Mouse (Mus musculus) liver, embryonic 16.5 days (tissue): ENCODE data around the gene Rarres1. TPM values are rescaled to one million over a fixed set of nuclear protein-coding genes. Genes with fewer than 3 reads are reported as not detected.
A peak's percentile ranks its signal among the peaks of the same experiment; 100 is the strongest.

Experiments used
- ATAC-seq: fragments of 200-750 bp; cut with Nextera tagmentation; 2 replicates; pipeline ENCODE4 v1.8.0; 2017; ENCODE audit warnings: low read depth, mild to moderate bottlenecking, moderate number of reproducible peaks, moderate library complexity
- H3K27ac ChIP-seq: fragments of 300-500 bp; sonication (generic); 2 replicates; pipeline ENCODE4 v1.5.1; 2014; ENCODE audit warnings: mild to moderate bottlenecking, low read length
- H3K27me3 ChIP-seq: fragments of 300-500 bp; sonication (generic); 2 replicates; pipeline ENCODE4 v1.6.1; 2014; ENCODE audit warnings: low read depth, low read length, mixed read lengths; ENCODE audit not compliant: control insufficient read depth, insufficient read depth
- H3K36me3 ChIP-seq: fragments of 300-500 bp; sonication (generic); 2 replicates; pipeline ENCODE4 v1.6.1; 2014; ENCODE audit warnings: mild to moderate bottlenecking; ENCODE audit not compliant: control insufficient read depth, insufficient read depth
- H3K4me1 ChIP-seq: fragments of 300-500 bp; sonication (generic); 2 replicates; pipeline ENCODE4 v1.6.1; 2014; ENCODE audit warnings: low read depth, low read length, mixed read lengths; ENCODE audit not compliant: control insufficient read depth
- H3K4me2 ChIP-seq: fragments of 300-500 bp; sonication (generic); 2 replicates; pipeline ENCODE4 v1.6.1; 2014; ENCODE audit warnings: low read depth, low read length, mixed read lengths
- H3K4me3 ChIP-seq: fragments of 300-500 bp; sonication (generic); 2 replicates; pipeline ENCODE4 v1.5.1; 2014; ENCODE audit warnings: low read depth, mild to moderate bottlenecking, low read length
- H3K9ac ChIP-seq: fragments of 300-500 bp; sonication (generic); 2 replicates; pipeline ENCODE4 v1.6.1; 2014; ENCODE audit warnings: low read depth, low read length
- H3K9me3 ChIP-seq: fragments of 300-500 bp; sonication (generic); replicated peaks from 2 replicates; pipeline ENCODE4 v1.6.1; 2016; ENCODE audit warnings: low read length; ENCODE audit not compliant: control insufficient read depth
- WGBS: fragments of 180-500 bp; shearing (Covaris S2); extraction: QIAGEN DNeasy Blood & Tissue Kit; methylation state at CpG from one replicate; pipeline ENCODE4 v1.1.7; 2014; ENCODE audit not compliant: insufficient replicate concordance; 5-methylcytosine and 5-hydroxymethylcytosine counted together
- polyA plus RNA-seq: library from polyadenylated mRNA; unstranded; fragments of >200 nt; fragmentation: Nextera tagmentation; extraction: Ambion mirVana; gene quantifications from 2 replicates; pipeline ENCODE4 v1.2.1, GENCODE M21; 2015

Rarres1 gene
- polyA plus RNA-seq = 3.7 and 4.3 TPM in 2 replicates

GRCm38 (mm10) chr3:67515274-67515801 is at the start of gene Rarres1:
Gene Rarres1, minus strand, starts transcription at chr3:67515523.
- Histone ChIP-seq H3K27me3 (peaks cover 31% of the 10 kb centered on the region), H3K36me3 (no peaks in the 10 kb centered on the region), H3K4me1 (no peaks in the 10 kb centered on the region; the same call in none of the 2 replicates), H3K27ac (no peak within 1 kb of the TSS), H3K4me2 (peak within 1 kb of the TSS; percentile 80), H3K9me3 (no peaks in the 10 kb centered on the region), H3K9ac (peak within 1 kb of the TSS; percentile 37), H3K4me3 (peak within 1 kb of the TSS; percentile 57)
- WGBS = 2% methylated on average over 38 of the region's 38 CpGs
- ATAC-seq = peak; percentile 37; the same call in 1 of the 2 replicates

GRCm38 (mm10) chr3:67564731-67565357 is 49.5 kb upstream of the Rarres1 start:
- Histone ChIP-seq H3K9ac (peak overlapping the region; percentile 16; the same call in 1 of the 2 replicates), H3K9me3 (no peaks in the 10 kb centered on the region), H3K27me3 (no peaks in the 10 kb centered on the region), H3K27ac (peak overlapping the region; percentile 90), H3K4me2 (no peak overlapping the region), H3K4me1 (peaks cover 22% of the 10 kb centered on the region), H3K4me3 (no peak overlapping the region), H3K36me3 (no peaks in the 10 kb centered on the region)
- 47% methylated on average over 5 of the region's 5 CpGs for WGBS
- ATAC-seq = peak; percentile 41

GRCm38 (mm10) chr3:67557718-67558354 is 42.5 kb upstream of the Rarres1 start:
- 70% methylated on average over 14 of the region's 14 CpGs for WGBS
- Histone ChIP-seq H3K27ac (peak overlapping the region; percentile 38; the same call in 1 of the 2 replicates), H3K9ac (no peak overlapping the region), H3K4me1 (no peaks in the 10 kb centered on the region), H3K9me3 (no peaks in the 10 kb centered on the region), H3K4me2 (peak overlapping the region; percentile 39; the same call in 1 of the 2 replicates), H3K36me3 (no peaks in the 10 kb centered on the region), H3K27me3 (no peaks in the 10 kb centered on the region), H3K4me3 (no peak overlapping the region)
- ATAC-seq = no peak

- Histone ChIP-seq H3K9ac (no peak overlapping the region), H3K4me2 (peak overlapping the region; percentile 39; the same call in 1 of the 2 replicates), H3K9me3 (no peaks in the 10 kb centered on the region), H3K4me1 (no peaks in the 10 kb centered on the region), H3K27ac (peak overlapping the region; percentile 38; the same call in 1 of the 2 replicates), H3K4me3 (peak overlapping the region; percentile 21), H3K27me3 (no peaks in the 10 kb centered on the region), H3K36me3 (no peaks in the 10 kb centered on the region)
- ATAC-seq = peak; percentile 62
- WGBS = 29% methylated on average over 14 of the region's 14 CpGs
Measured at GRCm38 (mm10) chr3:67557200-67557651, 41.9 kb upstream of the Rarres1 start.

- Histone ChIP-seq H3K27me3 (no peaks in the 10 kb centered on the region), H3K9ac (no peak overlapping the region), H3K4me1 (no peaks in the 10 kb centered on the region), H3K4me2 (no peak overlapping the region), H3K4me3 (no peak overlapping the region), H3K9me3 (no peaks in the 10 kb centered on the region), H3K27ac (no peak overlapping the region), H3K36me3 (no peaks in the 10 kb centered on the region)
- no peak for ATAC-seq
- WGBS = 55% methylated on average over 5 of the region's 5 CpGs
Measured at GRCm38 (mm10) chr3:67555211-67555610, 39.9 kb upstream of the Rarres1 start.

- H3K9ac ChIP-seq = no peak overlapping the region
- H3K4me3 ChIP-seq = no peak overlapping the region
- H3K4me2 ChIP-seq = no peak overlapping the region
- 61% methylated on average over 5 of the region's 5 CpGs for WGBS
- no peaks in the 10 kb centered on the region for H3K4me1 ChIP-seq
- H3K36me3 ChIP-seq = no peaks in the 10 kb centered on the region
- no peaks in the 10 kb centered on the region for H3K27me3 ChIP-seq
- no peak overlapping the region for H3K27ac ChIP-seq
- no peaks in the 10 kb centered on the region for H3K9me3 ChIP-seq
- no peak for ATAC-seq
Measured at GRCm38 (mm10) chr3:67553927-67554448, 38.7 kb upstream of the Rarres1 start.

GRCm38 (mm10) chr3:67553281-67553680 is 38.0 kb upstream of the Rarres1 start:
- ATAC-seq = no peak
- Histone ChIP-seq H3K27me3 (no peaks in the 10 kb centered on the region), H3K36me3 (no peaks in the 10 kb centered on the region), H3K4me2 (no peak overlapping the region), H3K4me1 (no peaks in the 10 kb centered on the region), H3K27ac (no peak overlapping the region), H3K9ac (no peak overlapping the region), H3K9me3 (no peaks in the 10 kb centered on the region), H3K4me3 (no peak overlapping the region)
- WGBS = 45% methylated on average over 4 of the region's 4 CpGs

GRCm38 (mm10) chr3:67551193-67551592 is 35.9 kb upstream of the Rarres1 start:
- ATAC-seq = peak; percentile 52
- Histone ChIP-seq H3K36me3 (no peaks in the 10 kb centered on the region), H3K27ac (no peak overlapping the region), H3K4me3 (no peak overlapping the region), H3K9me3 (no peaks in the 10 kb centered on the region), H3K4me2 (no peak overlapping the region), H3K9ac (no peak overlapping the region), H3K4me1 (no peaks in the 10 kb centered on the region; the same call in 1 of the 2 replicates), H3K27me3 (no peaks in the 10 kb centered on the region)
- 48% methylated on average over 3 of the region's 3 CpGs for WGBS
